Mouse (Mus musculus) c-Kit-positive CD71-positive TER-119-negative erythroid progenitor cells, embryonic 14.5 days (primary cell): Measurements from ENCODE around the gene Chka.

ENCODE experiments used
- DNase-seq: peaks from one replicate; pipeline ENCODE4 v3.0.0-alpha.2; 2013; ENCODE audit warnings: low read depth

The Chka gene

DNA sequence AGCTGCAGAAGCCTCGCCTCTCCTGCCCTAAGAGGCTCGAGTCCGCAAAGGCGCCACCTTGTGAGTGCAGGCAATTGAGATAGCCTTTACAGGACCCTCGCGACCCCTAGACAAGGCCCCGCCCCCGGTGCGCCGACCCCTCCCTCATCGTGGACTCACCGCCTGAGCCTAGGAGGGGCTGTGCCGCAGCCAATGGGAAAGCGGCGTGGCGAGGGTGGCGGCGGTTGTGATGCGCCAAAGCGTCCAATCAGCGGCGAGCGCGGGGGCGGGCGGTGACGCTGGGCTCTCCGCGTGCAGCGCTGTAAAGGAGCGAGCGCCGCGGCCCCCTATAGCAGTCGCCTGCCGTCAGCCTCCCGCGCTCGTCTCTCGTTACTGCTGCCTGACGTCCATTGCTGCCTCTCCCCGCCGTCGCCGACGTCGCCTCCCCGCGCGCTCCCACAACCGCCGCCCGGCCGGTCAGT is at the start of gene Chka:
Gene Chka, plus strand, starts transcription at position 272 of the 461 bp plus-strand sequence.
- DNase-seq: peak; percentile 89

DNA sequence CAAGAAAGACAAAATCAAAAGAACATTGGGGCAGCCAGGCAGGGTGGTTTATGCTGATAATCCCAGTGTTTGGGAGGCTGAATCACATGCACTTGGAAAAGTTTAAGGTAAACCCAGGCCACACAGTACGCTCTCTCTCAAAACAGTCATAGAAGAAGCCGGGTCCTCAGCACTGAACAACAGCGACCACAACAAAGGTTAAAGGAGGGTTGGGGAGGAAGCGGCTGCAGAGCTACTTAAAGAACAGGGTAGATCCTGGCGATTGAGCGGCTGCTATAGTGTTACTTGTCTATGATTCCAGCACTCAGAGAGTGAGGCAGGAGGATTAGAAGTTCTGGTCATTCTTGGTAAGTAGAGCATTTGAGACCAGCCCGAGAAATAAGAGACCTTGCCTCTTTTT is 46.0 kb upstream of the Chka start:
- DNase-seq: no peak

GRCm38 (mm10) chr19:3810536-3811233 is 40.9 kb upstream of the Chka start:
- no peak for DNase-seq

DNA sequence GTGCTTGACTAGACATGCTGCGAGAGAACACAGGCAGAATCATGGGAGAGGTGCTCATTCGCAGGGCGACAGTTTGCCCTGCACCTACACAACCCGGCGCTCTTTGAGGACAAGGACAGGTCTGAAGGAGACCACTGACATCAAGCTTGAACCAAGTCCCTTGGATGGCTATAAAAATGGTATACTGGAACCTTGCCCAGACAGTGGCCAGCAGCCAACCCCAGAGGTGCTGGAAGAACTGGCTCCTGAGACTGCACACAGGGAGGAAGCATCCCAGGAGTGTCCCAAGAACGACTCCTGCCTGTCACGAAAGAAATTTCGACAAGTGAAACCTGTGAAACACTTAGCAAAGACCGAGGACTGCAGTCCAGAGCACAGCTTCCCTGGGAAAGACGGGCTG is 37.1 kb upstream of the Chka start:
- no peak for DNase-seq

GRCm38 (mm10) chr19:3815824-3816223 is 35.7 kb upstream of the Chka start:
- DNase-seq: no peak

- DNase-seq: no peak
Measured at GRCm38 (mm10) chr19:3819080-3819479, 32.5 kb upstream of the Chka start.

DNA sequence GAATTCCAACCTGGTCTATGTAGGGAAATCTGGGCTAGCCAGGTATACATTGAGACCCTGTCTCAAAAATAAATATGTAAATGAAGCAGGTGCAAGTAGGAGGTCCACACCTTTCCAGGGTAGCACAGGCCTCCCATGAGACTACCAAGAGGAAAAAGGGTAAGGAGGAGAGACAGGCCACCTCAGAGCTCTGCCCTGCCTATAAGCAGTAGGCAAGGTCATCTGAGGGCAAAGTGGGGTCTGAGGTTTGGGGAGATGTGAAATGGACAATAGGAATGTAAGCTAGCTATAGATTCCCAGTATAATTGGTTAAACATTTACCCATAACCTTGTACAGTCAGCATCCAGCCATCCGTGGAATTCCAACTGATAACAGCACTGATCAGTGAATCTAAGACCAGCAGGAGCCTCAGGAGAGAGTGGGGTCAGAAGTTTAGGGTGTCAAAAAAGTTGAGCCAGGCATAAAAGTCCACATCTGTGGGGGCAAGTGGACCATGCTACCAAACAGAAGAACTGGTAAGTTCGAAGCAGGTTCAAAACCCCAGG is 31.6 kb upstream of the Chka start:
- DNase-seq: no peak

GRCm38 (mm10) chr19:3825044-3825443 is 26.5 kb upstream of the Chka start:
- no peak for DNase-seq

DNA sequence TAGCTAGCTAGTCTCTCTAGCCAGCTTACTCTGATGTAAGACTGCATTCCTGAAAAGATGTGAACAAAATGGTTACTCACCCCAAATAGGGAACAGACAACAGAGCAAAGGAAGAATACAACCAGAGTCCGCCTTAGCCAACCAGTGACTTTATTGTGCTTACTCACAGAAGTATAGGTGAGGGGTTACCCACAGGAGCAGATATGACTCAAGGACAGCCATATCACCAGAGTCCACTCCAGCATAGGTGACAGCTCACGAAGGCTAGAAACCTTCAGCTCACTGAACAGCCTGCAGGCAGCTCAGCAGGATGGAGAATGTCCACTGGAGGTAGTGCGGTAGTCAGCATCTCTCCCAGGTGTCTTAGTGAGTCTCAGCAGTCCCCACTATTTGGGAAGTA is 21.7 kb upstream of the Chka start:
- DNase-seq: no peak

- peak; percentile 39 for DNase-seq
Measured at GRCm38 (mm10) chr19:3831716-3832115, 19.9 kb upstream of the Chka start.

- DNase-seq: peak; percentile 17
Measured at GRCm38 (mm10) chr19:3832851-3833353, 18.7 kb upstream of the Chka start.

- no peak for DNase-seq
Measured at GRCm38 (mm10) chr19:3834301-3834700, 17.3 kb upstream of the Chka start.

- DNase-seq: no peak
Measured at GRCm38 (mm10) chr19:3836791-3837190, 14.8 kb upstream of the Chka start.

DNA sequence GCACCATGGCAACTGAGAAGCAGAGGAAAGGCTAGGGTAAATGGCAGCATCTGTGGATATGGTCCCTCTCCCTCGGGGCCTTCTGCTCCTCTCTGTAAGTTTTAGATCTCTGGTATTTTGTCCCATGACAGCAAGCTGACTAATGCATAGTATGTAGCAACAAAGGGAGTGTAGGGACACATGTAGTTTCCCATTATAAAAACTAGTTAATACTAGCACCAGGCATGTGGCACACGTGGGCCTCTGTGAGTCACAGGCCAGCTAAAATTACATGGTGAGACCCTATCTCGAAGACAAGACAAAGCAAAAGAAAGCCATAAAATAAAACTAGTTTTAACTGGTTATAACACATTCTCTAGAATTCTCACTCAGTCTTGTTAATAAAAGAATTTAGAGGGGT is 12.6 kb upstream of the Chka start:
- no peak for DNase-seq

- DNase-seq: no peak
Measured at GRCm38 (mm10) chr19:3839686-3840085, 11.9 kb upstream of the Chka start.

DNA sequence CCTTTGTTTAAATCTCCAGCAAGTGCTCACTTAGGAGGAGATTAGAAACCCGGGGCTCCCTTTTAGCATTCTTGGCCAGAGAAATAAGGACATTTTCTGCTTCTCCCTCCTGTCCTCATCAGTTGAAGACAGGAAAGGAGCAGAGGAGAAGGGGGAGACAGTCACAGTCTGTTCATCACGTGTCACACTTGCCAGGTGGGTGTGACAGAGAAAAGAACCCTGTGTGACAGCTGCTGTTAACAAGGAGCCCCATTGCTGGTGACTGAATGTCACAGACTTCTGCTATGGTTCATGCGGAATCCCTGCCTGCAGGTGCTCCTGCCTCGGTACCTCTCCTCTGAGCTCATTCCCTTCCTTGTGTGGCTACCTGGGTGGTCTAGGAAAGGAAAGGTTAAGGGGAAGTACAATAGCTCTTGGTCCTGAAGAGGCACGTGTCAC is 11.3 kb upstream of the Chka start:
- no peak for DNase-seq

DNA sequence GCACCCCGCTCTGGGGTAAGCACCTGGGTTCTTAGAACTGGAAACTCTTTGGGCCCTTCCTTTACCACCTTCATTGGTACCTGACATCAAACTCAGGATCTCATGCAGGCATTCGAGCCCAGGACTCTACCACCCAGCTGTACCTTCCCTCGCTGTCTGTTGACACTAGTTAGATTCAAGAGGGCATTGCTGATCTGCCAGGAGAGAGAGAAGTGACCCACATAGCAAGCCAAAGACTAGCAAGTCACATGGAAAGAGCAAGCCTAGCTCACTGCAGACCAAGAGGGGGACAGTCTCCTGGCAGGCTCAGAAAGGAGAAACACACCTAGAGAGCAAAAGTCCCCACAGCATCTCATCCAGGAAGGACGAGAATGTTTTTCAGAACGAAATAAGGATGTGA is 10.9 kb upstream of the Chka start:
- DNase-seq: no peak

DNA sequence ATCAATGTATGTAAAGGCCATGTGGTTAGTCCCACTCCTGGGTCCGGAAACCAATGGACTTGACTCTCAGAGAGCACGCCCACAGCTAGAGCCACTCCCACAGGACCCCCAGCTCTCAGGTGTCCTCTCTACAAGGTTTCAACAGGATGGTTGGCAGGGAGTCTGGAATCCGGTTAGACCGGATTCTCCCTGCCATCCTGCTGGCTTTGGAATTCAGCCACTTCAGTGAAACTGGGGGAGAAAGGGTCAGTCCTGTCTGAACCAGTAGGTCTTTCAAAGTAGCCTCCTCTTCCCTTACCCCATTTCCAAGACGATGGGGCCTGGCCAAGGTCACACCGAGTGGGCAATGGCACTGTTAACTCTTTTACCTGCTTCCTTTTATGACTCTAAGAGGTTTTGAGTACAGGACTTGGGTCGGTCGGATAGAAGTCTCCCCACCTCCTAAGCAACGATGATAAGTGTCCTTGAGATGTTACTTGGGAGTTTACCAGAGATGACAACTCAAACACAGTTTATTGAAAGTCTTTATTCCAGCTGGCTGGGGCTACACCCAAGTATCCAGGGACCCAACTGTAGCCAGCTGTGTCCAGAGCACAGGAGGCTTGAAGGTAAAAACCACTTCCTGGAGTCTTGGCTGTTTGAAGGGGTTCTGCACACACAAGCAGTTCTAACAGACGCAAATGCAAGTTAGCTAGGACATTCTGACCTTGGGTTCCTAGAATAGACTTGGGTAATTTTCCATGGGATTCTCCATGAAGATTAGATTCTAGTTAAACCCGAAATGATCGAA is 9.0 kb upstream of the Chka start:
- DNase-seq: no peak

- no peak for DNase-seq
Measured at GRCm38 (mm10) chr19:3843629-3844028, 7.9 kb upstream of the Chka start.

- no peak for DNase-seq
Measured at GRCm38 (mm10) chr19:3844836-3845235, 6.7 kb upstream of the Chka start.

- no peak for DNase-seq
Measured at GRCm38 (mm10) chr19:3845339-3845738, 6.2 kb upstream of the Chka start.

DNA sequence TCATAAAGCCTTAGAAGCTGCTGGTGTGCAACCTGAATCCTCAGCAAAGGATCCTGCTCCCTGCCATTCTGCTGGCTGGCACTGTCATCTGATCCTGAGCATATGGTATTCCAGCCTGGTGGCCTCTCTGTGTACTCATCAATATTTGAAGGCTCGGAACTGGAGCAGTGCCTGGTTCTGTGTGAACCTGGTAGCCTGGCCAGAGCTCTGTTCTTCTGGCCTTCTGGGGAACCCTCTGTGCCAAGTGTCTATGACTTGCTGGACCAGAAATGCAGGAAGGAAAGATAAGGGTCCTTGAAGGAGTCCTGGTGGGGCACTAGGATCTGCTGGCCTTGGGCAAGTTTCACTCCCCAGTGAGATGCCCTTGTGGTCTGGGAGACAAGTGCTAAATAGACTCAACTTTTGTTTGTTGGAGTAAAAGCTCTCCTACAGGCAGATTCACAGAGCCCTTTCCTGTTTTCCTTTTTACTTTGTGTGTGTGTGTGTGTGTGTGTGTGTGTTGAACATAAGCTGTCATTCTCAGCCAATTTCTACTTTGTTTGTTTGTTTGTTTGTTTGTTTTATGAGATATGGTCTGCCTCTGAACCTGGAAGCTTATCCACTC is 5.7 kb upstream of the Chka start:
- no peak for DNase-seq
